Mouse (Mus musculus) C2C12 (cell line): ENCODE results near the gene Hp.

ENCODE experiments used
- CEBPB ChIP-seq: IDR thresholded peaks from one replicate; pipeline ENCODE4 v1.6.1; 2011; ENCODE audit warnings: low read depth, mild to moderate bottlenecking, control low read depth, moderate library complexity
- CTCF ChIP-seq: IDR thresholded peaks from one replicate; pipeline ENCODE4 v1.5.1; 2011; ENCODE audit not compliant: control insufficient read depth, insufficient read depth, insufficient read length
- MAX ChIP-seq: IDR thresholded peaks from one replicate; pipeline ENCODE4 v1.6.1; 2011; ENCODE audit warnings: mild to moderate bottlenecking, control low read depth
- MYOG ChIP-seq: IDR thresholded peaks from one replicate; pipeline ENCODE4 v1.6.1; 2011; ENCODE audit not compliant: control insufficient read depth, insufficient read length; ENCODE audit errors: extremely low read depth

GRCm38 (mm10) chr8:109578900-109579301 is at the start of gene Hp:
- no peak for TF ChIP-seq CTCF
- TF ChIP-seq MYOG, result no peak
- TF ChIP-seq CEBPB, result no peak
- TF ChIP-seq MAX, result no peak
